Mouse (Mus musculus) lung, adult 2 months (tissue): ENCODE data around the gene Dock1.

Experiments
- CTCF ChIP-seq: fragments of 200-500 bp; IDR thresholded peaks from 2 replicates; pipeline ENCODE4 v1.5.1; 2011; ENCODE audit warnings: mild to moderate bottlenecking, low read length, control low read depth; ENCODE audit not compliant: insufficient read depth
- POLR2A ChIP-seq: fragments of 200-500 bp; IDR thresholded peaks from 2 replicates; pipeline ENCODE4 v1.6.1; 2011; ENCODE audit warnings: low read depth, mild to moderate bottlenecking, control low read depth, low read length, borderline replicate concordance; ENCODE audit errors: extremely low read depth

DNA sequence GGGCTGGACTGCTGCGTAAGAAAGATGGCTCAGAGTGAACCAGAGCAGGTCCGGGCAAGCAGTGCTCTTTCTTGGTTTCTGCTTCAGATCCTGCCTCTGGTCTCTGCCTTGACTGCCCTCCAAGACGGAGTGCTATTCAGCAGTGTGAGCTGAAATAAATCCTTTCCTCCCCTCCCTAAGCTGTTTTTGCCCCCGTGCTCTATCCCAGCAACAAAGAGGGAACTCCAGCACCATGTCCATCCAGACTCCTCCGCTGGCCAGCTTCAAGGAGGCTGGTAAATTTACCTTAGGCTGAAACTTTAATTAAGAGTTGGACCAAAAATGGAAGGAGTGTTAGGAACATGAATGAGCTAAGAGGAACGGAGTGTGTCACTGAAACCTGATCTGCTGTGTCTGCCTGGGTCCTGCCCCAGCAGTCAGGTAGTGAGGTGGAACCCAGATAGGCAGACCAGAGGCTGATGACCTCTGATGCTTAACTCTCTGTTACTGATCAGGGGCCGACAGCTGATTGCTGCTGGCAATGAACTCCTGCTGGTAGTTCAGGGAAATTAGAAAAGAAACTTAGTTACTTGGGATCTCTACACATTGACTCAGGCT, 335.6 kb downstream of the Dock1 start:
- TF ChIP-seq POLR2A (no peak), CTCF (no peak)
